Mouse (Mus musculus) stomach, embryonic 14.5 days (tissue): ENCODE data around the gene Nmnat2. TPM values are rescaled to one million over a fixed set of nuclear protein-coding genes. Genes with fewer than 3 reads are reported as not detected.

Experiments
- ATAC-seq: fragments of 200-750 bp; cut with Nextera tagmentation; 2 replicates; pipeline ENCODE4 v1.8.0; 2017; ENCODE audit warnings: low read depth, moderate TSS enrichment; ENCODE audit not compliant: insufficient number of reproducible peaks, insufficient read depth, low FRiP score
- H3K27ac ChIP-seq: fragments of 300-500 bp; sonication (generic); 2 replicates; pipeline ENCODE4 v1.5.1; 2014; ENCODE audit warnings: mild to moderate bottlenecking, low read length, moderate library complexity, mixed read lengths
- H3K27me3 ChIP-seq: fragments of 300-500 bp; sonication (generic); 2 replicates; pipeline ENCODE4 v1.6.1; 2014; ENCODE audit warnings: low read length, control low read depth, mixed read lengths; ENCODE audit not compliant: control insufficient read depth, insufficient read depth
- H3K36me3 ChIP-seq: fragments of 300-500 bp; sonication (generic); 2 replicates; pipeline ENCODE4 v1.6.1; 2014; ENCODE audit warnings: mild to moderate bottlenecking, control low read depth, low read length, moderate library complexity, mixed read lengths; ENCODE audit not compliant: control insufficient read depth, insufficient read depth
- H3K4me1 ChIP-seq: fragments of 300-500 bp; sonication (generic); 2 replicates; pipeline ENCODE4 v1.6.1; 2014; ENCODE audit warnings: low read length, control low read depth, mixed read lengths; ENCODE audit not compliant: control insufficient read depth, insufficient read depth
- H3K4me2 ChIP-seq: fragments of 300-500 bp; sonication (generic); replicated peaks from 2 replicates; pipeline ENCODE4 v1.6.1; 2014; ENCODE audit warnings: low read depth, low read length, control low read depth
- H3K4me3 ChIP-seq: fragments of 300-500 bp; sonication (generic); 2 replicates; pipeline ENCODE4 v1.5.1; 2014; ENCODE audit warnings: low read depth, low read length, control low read depth
- H3K9ac ChIP-seq: fragments of 300-500 bp; sonication (generic); replicated peaks from 2 replicates; pipeline ENCODE4 v1.6.1; 2014; ENCODE audit warnings: low read depth, mild to moderate bottlenecking, control low read depth, low read length, moderate library complexity, mixed read lengths
- H3K9me3 ChIP-seq: fragments of 300-500 bp; sonication (generic); 2 replicates; pipeline ENCODE4 v1.6.1; 2016; ENCODE audit warnings: low read depth, low read length, control low read depth; ENCODE audit not compliant: control insufficient read depth
- WGBS: fragments of 180-500 bp; shearing (Covaris S2); extraction: QIAGEN DNeasy Blood & Tissue Kit; methylation state at CpG from one replicate; pipeline ENCODE4 v1.1.7; 2014; 5-methylcytosine and 5-hydroxymethylcytosine counted together
- polyA plus RNA-seq: library from polyadenylated mRNA; unstranded; fragments of >200 nt; fragmentation: Nextera tagmentation; extraction: Ambion mirVana; gene quantifications from 2 replicates; pipeline ENCODE4 v1.2.1, GENCODE M21; 2014

Nmnat2 gene
- polyA plus RNA-seq, 1 experiment from 2014 or later = 3.8 TPM

DNA sequence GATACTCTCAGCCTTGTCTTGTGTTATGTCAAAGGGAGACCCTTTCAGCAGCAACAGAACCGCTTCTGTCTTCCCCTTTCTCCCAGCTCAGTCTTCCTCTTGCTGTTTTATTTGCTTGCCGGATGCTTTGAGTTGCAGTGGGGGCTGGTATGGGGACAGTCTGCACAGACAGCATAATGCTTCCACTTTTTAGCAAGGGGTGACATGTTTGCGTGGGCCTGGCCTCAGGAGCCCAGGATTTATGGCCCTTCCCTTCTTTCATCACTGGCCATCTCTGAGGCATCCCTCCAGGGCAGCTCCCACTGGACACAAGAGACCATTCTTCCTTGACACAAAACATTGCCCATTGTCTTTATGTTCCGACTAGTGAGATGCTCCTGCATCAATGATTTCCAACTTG, 18.2 kb downstream of the Nmnat2 start:
- H3K27ac ChIP-seq = no peak overlapping the region
- 31% methylated on average over 4 of the region's 4 CpGs for WGBS
- H3K4me1 ChIP-seq = no peaks in the 10 kb centered on the region
- H3K4me2 ChIP-seq = no peak overlapping the region
- H3K9ac ChIP-seq = no peak overlapping the region
- H3K9me3 ChIP-seq = no peaks in the 10 kb centered on the region
- H3K27me3 ChIP-seq = no peaks in the 10 kb centered on the region
- H3K36me3 ChIP-seq = no peaks in the 10 kb centered on the region
- ATAC-seq = no peak
- H3K4me3 ChIP-seq = no peak overlapping the region

DNA sequence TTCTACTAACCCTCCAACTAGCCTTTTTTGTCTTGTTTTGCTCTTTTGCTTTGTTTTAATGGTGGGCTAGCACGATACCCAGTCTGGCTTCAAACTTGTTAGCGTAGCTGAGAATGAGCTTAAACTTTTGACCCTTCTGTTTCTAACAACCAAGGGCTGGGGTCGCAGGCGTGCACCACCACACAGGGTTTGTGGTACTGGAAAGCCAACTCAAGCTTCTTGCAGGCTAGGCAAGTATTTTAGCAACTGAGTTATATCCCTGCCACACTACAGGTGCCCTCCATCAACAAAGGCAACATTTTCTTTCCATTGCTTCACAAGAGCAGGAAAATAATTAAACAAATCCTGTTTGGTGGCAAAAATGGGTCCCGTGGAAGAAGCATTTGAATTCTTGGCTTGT, 18.6 kb downstream of the Nmnat2 start:
- H3K36me3 ChIP-seq = no peaks in the 10 kb centered on the region
- no peak overlapping the region for H3K4me3 ChIP-seq
- H3K27me3 ChIP-seq = no peaks in the 10 kb centered on the region
- no peak overlapping the region for H3K27ac ChIP-seq
- no peaks in the 10 kb centered on the region for H3K9me3 ChIP-seq
- H3K4me2 ChIP-seq = no peak overlapping the region
- no peak for ATAC-seq
- H3K9ac ChIP-seq = no peak overlapping the region
- WGBS = 27% methylated on average over 5 of the region's 5 CpGs
- no peaks in the 10 kb centered on the region for H3K4me1 ChIP-seq

DNA sequence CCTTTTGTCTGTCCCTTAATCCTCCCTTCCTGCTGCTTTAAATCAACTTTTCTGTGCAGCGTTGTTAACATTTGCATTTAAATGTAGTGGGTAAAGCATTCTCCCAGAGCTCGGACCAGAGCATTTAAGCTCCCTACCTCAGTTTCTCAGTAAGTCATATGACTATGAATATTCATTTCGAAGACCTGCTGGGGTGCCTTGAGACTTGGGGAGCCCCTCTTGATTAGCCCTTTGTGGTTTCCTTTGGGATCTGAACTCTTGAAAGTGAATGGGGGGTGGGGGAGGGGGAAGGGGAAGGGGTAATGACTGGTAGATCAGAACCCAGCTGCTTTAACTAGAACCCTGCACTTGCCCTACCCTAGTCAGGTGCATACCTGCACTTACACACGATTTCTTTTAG, 19.1 kb downstream of the Nmnat2 start:
- Histone ChIP-seq H3K9ac (no peak overlapping the region), H3K4me3 (no peak overlapping the region), H3K27ac (no peak overlapping the region), H3K27me3 (no peaks in the 10 kb centered on the region), H3K4me2 (no peak overlapping the region), H3K4me1 (no peaks in the 10 kb centered on the region), H3K36me3 (no peaks in the 10 kb centered on the region), H3K9me3 (no peaks in the 10 kb centered on the region)
- WGBS = 33% methylated on average over 4 of the region's 4 CpGs
- no peak for ATAC-seq

DNA sequence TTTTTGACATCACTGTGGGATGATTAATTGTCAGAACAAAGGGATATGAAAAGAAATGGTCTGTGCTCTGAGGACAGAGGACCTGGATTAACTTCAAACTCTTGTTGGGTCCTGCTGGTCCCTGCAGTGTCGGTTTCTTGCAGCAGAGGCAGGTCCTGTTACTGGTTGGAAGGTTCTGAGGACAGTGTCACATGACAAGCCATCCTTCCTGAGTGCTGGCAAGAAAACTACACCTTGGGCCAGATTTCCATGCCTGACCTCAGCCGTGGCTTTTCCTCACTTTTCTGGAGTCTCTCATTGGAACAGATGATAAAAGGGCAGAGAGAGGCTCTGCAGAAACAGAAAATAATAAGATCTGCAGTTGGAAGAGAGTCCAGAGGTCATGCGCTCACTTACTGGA, 20.4 kb downstream of the Nmnat2 start:
- Histone ChIP-seq H3K9ac (no peak overlapping the region), H3K27me3 (no peaks in the 10 kb centered on the region), H3K4me3 (no peak overlapping the region), H3K4me2 (no peak overlapping the region), H3K9me3 (no peaks in the 10 kb centered on the region), H3K4me1 (no peaks in the 10 kb centered on the region), H3K27ac (no peak overlapping the region), H3K36me3 (no peaks in the 10 kb centered on the region)
- no peak for ATAC-seq
- 71% methylated on average over 3 of the region's 3 CpGs for WGBS

DNA sequence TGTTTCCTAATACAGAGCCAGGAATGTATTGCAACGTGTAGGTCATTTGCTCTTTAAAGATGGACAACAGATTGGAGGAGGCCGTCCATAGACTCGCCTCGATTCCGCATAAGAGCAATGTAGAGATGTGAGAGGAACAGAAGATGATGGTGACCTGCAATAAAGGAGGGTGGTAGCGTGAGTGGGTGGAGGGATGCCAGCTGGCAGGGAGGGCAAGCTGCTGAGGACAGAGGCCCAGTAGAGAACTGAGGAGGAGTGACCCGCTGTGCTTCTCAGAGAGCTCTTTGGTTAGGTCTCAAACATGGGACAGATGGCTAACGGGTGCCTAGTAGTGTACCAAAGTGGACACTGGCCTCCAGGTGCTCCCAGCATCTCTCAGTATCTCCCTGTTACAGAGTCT, 23.9 kb downstream of the Nmnat2 start:
- Histone ChIP-seq H3K4me3 (no peak overlapping the region), H3K27ac (no peak overlapping the region), H3K9me3 (no peaks in the 10 kb centered on the region), H3K9ac (no peak overlapping the region), H3K4me1 (no peaks in the 10 kb centered on the region), H3K36me3 (no peaks in the 10 kb centered on the region), H3K27me3 (no peaks in the 10 kb centered on the region), H3K4me2 (no peak overlapping the region)
- 93% methylated on average over 8 of the region's 8 CpGs for WGBS
- no peak for ATAC-seq

DNA sequence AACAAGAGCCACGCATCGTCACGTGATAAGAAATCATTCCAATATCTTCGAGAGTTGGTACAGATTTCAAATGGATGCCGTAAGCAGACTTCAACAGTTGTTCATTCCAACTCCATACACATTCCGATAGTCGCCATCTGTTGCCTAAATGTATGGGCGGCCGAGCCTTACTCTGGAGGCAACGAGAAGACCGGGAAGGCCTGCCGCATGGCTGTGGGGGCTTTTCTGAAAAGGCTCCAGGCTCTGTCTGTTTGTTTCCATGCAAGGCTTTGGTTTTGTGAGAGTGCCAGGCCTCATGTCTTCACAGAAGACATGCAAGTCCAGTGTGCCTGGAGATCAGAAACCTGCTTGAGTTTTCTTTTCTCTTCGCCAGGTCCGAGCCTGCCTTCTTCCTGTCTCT, 28.6 kb downstream of the Nmnat2 start:
- Histone ChIP-seq H3K27ac (no peak overlapping the region), H3K4me3 (no peak overlapping the region), H3K4me1 (no peaks in the 10 kb centered on the region), H3K27me3 (no peaks in the 10 kb centered on the region), H3K4me2 (no peak overlapping the region), H3K9ac (no peak overlapping the region), H3K36me3 (no peaks in the 10 kb centered on the region), H3K9me3 (no peaks in the 10 kb centered on the region)
- no peak for ATAC-seq
- WGBS = 87% methylated on average over 14 of the region's 14 CpGs

DNA sequence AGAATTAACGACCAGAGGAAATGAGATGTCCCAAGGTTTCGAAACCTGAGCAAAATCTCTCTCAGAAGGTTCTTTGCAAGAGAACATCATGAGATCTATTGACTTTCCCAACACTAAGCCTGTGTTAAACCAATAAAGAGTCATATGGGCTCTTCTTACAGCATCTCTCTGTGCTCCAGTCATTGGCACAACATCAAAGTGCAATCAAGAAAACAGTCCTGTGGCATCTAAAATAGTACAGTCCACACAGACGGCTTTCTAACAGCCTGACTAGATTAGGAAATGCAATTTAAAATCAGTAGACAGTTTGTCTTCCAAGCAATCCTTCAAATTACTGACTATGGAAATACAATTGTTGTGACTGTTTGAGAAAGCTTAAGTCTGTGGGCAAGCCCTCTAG, 32.2 kb downstream of the Nmnat2 start:
- ATAC-seq = no peak
- Histone ChIP-seq H3K27me3 (no peaks in the 10 kb centered on the region), H3K4me2 (no peak overlapping the region), H3K36me3 (no peaks in the 10 kb centered on the region), H3K4me1 (no peaks in the 10 kb centered on the region), H3K9ac (no peak overlapping the region), H3K9me3 (no peaks in the 10 kb centered on the region), H3K4me3 (no peak overlapping the region), H3K27ac (no peak overlapping the region)
- WGBS = 76% methylated on average over 3 of the region's 3 CpGs

DNA sequence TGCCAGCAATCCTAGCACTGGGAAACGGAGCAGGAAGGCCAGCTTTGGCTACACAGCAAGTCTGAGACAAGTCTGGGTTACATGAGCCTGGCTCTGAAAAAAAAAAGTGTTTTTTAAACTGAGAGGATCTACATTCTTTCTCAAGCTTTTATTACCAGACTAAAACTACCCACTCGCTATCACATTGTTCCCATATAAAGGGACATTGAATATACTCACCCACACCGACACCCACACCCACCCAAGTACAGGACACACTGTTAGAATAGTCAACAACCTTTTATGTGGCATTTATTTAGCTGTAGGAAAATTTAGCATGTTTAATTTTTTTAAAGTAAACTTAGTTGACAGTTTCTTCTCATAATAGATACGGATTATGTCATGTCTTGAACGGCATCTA, 35.3 kb downstream of the Nmnat2 start:
- H3K27me3 ChIP-seq = no peaks in the 10 kb centered on the region
- no peak for ATAC-seq
- no peak overlapping the region for H3K27ac ChIP-seq
- 75% methylated on average over 5 of the region's 5 CpGs for WGBS
- no peaks in the 10 kb centered on the region for H3K9me3 ChIP-seq
- H3K4me3 ChIP-seq = no peak overlapping the region
- no peak overlapping the region for H3K4me2 ChIP-seq
- no peaks in the 10 kb centered on the region for H3K36me3 ChIP-seq
- peaks cover 5% of the 10 kb centered on the region; the same call in 1 of the 2 replicates for H3K4me1 ChIP-seq
- no peak overlapping the region for H3K9ac ChIP-seq

DNA sequence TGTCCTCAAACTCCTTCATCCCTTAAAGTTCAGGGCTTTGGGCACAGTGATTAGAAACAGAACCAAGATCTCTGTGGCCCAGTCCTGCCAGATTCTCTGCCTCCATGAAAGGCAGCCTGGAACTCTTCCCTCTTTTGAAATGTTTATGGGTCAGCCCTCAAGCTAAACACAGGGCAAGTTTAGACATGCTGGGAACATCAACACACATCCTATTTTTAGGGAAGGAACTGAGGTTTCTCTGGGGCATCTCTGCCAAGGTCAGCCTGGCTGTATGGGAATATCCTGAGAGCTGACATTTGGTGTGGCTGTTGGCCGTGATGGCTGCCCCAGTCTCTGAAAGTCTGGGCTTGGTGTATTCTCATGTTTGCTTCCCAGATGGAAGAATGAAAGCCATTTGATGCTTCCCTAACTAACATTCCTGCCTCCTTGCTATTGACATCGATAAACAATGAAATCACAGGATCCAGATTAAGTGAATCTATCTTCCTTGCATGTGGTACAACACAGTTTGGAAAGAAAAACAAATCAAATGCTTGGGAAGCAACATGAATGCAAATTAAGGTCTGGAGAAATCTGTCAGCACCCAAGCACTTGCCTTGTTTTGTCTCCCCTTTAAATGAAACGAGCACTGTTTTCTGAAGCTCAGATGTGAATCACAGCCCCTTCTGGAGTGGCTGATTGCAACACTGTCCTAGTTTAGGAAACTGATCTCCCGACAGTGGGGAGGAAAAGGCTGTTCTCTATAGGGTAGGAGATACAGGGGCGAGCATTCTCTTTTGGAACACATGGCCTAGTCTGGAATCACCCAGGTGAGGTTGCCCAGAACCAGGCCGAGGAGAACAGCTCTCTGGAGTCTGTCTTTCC, 37.7 kb downstream of the Nmnat2 start:
- H3K36me3 ChIP-seq = no peaks in the 10 kb centered on the region
- H3K4me1 ChIP-seq = peaks cover 5% of the 10 kb centered on the region; the same call in 1 of the 2 replicates
- no peak overlapping the region for H3K27ac ChIP-seq
- ATAC-seq = no peak
- no peaks in the 10 kb centered on the region for H3K27me3 ChIP-seq
- no peak overlapping the region for H3K9ac ChIP-seq
- 55% methylated on average over 6 of the region's 6 CpGs for WGBS
- H3K4me2 ChIP-seq = no peak overlapping the region
- no peaks in the 10 kb centered on the region for H3K9me3 ChIP-seq
- H3K4me3 ChIP-seq = no peak overlapping the region
